Mouse (Mus musculus): Measurements from ENCODE around the gene Ftsj3. TPM values are rescaled to one million over a fixed set of nuclear protein-coding genes. Genes with fewer than 3 reads are reported as not detected.

Ftsj3 gene
- total RNA-seq (2021): 10 to 100 TPM; 19.5 to 23.2 TPM
- long read RNA-seq, experiment 1, transcript Ftsj3-201 (21 exons, 3,144 nt): major isoform, 21 of 24 reads
- long read RNA-seq, experiment 1, partial matches to known transcripts: 3 of 24 reads
- long read RNA-seq, experiment 1, other reads (novel, unspliced or antisense): 0 of 24 reads
- long read RNA-seq, experiment 2, transcript Ftsj3-201 (21 exons, 3,144 nt): major isoform, 9 of 10 reads
- long read RNA-seq, experiment 2, partial matches to known transcripts: 1 of 10 reads
- long read RNA-seq, experiment 2, other reads (novel, unspliced or antisense): 0 of 10 reads

GRCm38 (mm10) chr11:106255685-106256451 lies at the start of gene Ftsj3, which contains the start of gene Psmc5:
Ftsj3 (minus strand) TSS chr11:106256079.
Psmc5 (plus strand) TSS chr11:106256154.
- DNase-seq: peak; percentile 97 to 100

- DNase-seq: peak in 1 of 2 experiments; percentile 35
These were observed 49.6 kb upstream of the Ftsj3 start for GRCm38 (mm10) chr11:106305348-106306064.

GRCm38 (mm10) chr11:106302634-106303033 lies 46.8 kb upstream of the Ftsj3 start:
- DNase-seq: peak; percentile 50 to 72

- no peak for DNase-seq
These were observed 45.9 kb upstream of the Ftsj3 start, which contains the start of gene Gh for GRCm38 (mm10) chr11:106301765-106302164. Gh (minus strand) TSS chr11:106301865.

- DNase-seq: no peak
These were observed 36.0 kb upstream of the Ftsj3 start for GRCm38 (mm10) chr11:106291861-106292260.

- no peak for DNase-seq
These were observed 34.5 kb upstream of the Ftsj3 start for GRCm38 (mm10) chr11:106290376-106290775.

GRCm38 (mm10) chr11:106289369-106289768 lies 33.5 kb upstream of the Ftsj3 start:
- DNase-seq: peak; percentile 63 to 67

- no peak for DNase-seq
These were observed 31.1 kb upstream of the Ftsj3 start for GRCm38 (mm10) chr11:106286987-106287386.

- DNase-seq: no peak
These were observed 30.3 kb upstream of the Ftsj3 start for GRCm38 (mm10) chr11:106286206-106286605.

GRCm38 (mm10) chr11:106284126-106284525 lies 28.2 kb upstream of the Ftsj3 start:
- DNase-seq: no peak

- no peak for DNase-seq
These were observed 27.5 kb upstream of the Ftsj3 start for GRCm38 (mm10) chr11:106283371-106283770.

- DNase-seq: no peak
These were observed 26.6 kb upstream of the Ftsj3 start for GRCm38 (mm10) chr11:106282452-106282851.

- peak; percentile 92 to 96 for DNase-seq
These were observed 20.6 kb upstream of the Ftsj3 start, which contains the start of gene Tcam1 for GRCm38 (mm10) chr11:106276454-106276853. Tcam1 (plus strand) TSS chr11:106276672.

GRCm38 (mm10) chr11:106274971-106275411 lies 19.1 kb upstream of the Ftsj3 start:
- DNase-seq: no peak

GRCm38 (mm10) chr11:106274374-106274773 lies 18.5 kb upstream of the Ftsj3 start:
- DNase-seq: no peak

- no peak for DNase-seq
These were observed 17.9 kb upstream of the Ftsj3 start for GRCm38 (mm10) chr11:106273811-106274210.

- DNase-seq: no peak
These were observed 17.4 kb upstream of the Ftsj3 start for GRCm38 (mm10) chr11:106273311-106273684.

GRCm38 (mm10) chr11:106272644-106273310 lies 16.9 kb upstream of the Ftsj3 start, which contains the start of gene Smarcd2:
Smarcd2 (minus strand) TSS chr11:106272972.
- DNase-seq: peak; percentile 99 to 100

- peak; percentile 52 to 72 for DNase-seq
These were observed 16.1 kb upstream of the Ftsj3 start for GRCm38 (mm10) chr11:106271794-106272643.

GRCm38 (mm10) chr11:106271131-106271793 lies 15.4 kb upstream of the Ftsj3 start:
- no peak for DNase-seq

All from heart, adult 18-20 months (tissue).